9 mouse cellular contexts compared by ENCODE assay signal in the genomic region with DNA sequence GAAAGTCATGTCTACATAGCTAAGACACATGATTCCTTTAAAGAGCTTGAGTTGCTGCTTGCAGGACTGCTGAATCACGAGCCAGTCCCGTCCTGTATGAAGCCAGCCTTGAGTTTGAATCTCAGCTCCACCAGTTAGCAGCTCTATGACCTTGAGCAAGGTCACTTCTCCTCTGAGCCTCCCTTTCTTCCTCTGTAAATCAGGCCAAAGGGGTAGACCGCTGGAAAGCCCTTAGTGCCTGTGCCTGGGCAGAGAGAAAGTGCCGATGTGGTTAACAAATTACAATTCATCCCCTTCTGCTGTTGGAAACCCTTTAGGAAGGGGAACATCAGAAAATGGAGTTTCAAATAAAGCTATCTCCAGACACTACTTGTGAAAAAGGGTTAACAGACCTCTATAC. TPM values are rescaled to one million over a fixed set of nuclear protein-coding genes. Genes with fewer than 3 reads are reported as not detected.
DNase-seq lines count a peak whose midpoint lies in the region; ATAC-seq and TF ChIP-seq lines count a peak whose summit lies in the region.
"Had no signal": no experiment of that assay in that cellular context is flagged by ENCODE, and none has a peak within 500 bp of the region (broad histone marks: within the 10 kb centered on the region; RNA-seq: fewer than 3 reads in every experiment).

No protein-coding gene starts in this region.

- no peak overlapping the region for H3K4me3 ChIP-seq in kidney, postnatal 0 days (replicated peaks; ENCODE audit: low read depth, low read length)
- no peak overlapping the region for H3K4me3 ChIP-seq in embryonic facial prominence, embryonic 15.5 days (replicated peaks)
- H3K4me3 ChIP-seq in hindbrain, embryonic 14.5 days (replicated peaks; ENCODE audit: low read length): peak overlapping the region; percentile 56
- no peak overlapping the region for H3K4me3 ChIP-seq in stomach, embryonic 14.5 days (ENCODE audit: low read depth, low read length)

- H3K27ac ChIP-seq in kidney, postnatal 0 days: no peak overlapping the region
- no peak overlapping the region for H3K27ac ChIP-seq in embryonic facial prominence, embryonic 15.5 days (replicated peaks)
- peak overlapping the region; percentile 82 for H3K27ac ChIP-seq in hindbrain, embryonic 14.5 days
- H3K27ac ChIP-seq in stomach, embryonic 14.5 days (ENCODE audit: low read length): no peak overlapping the region
- H3K27ac ChIP-seq: embryonic facial prominence, embryonic 13.5 days had no signal

- WGBS in kidney, postnatal 0 days: 35% methylated on average over 4 of the region's 4 CpGs
- 48% methylated on average over 4 of the region's 4 CpGs for WGBS in embryonic facial prominence, embryonic 15.5 days
- WGBS in hindbrain, embryonic 14.5 days: 31% methylated on average over 4 of the region's 4 CpGs
- WGBS in stomach, embryonic 14.5 days: 41% methylated on average over 4 of the region's 4 CpGs

- no peaks in the 10 kb centered on the region for H3K36me3 ChIP-seq in kidney, postnatal 0 days (ENCODE audit: insufficient read depth, low read length)
- no peaks in the 10 kb centered on the region for H3K36me3 ChIP-seq in embryonic facial prominence, embryonic 15.5 days
- no peaks in the 10 kb centered on the region; the same call in 1 of the 2 replicates for H3K36me3 ChIP-seq in hindbrain, embryonic 14.5 days (replicated peaks; ENCODE audit: control insufficient read depth, insufficient read depth)
- no peaks in the 10 kb centered on the region for H3K36me3 ChIP-seq in stomach, embryonic 14.5 days (ENCODE audit: control insufficient read depth, insufficient read depth, low read length)
- H3K36me3 ChIP-seq: embryonic facial prominence, embryonic 13.5 days had no signal

- H3K4me2 ChIP-seq in kidney, postnatal 0 days (ENCODE audit: low read length): peak overlapping the region; percentile 43; the same call in 1 of the 2 replicates
- H3K4me2 ChIP-seq in embryonic facial prominence, embryonic 15.5 days (replicated peaks): peak overlapping the region; percentile 44; the same call in 1 of the 2 replicates
- H3K4me2 ChIP-seq in hindbrain, embryonic 14.5 days (replicated peaks): peak overlapping the region; percentile 71
- peak overlapping the region; percentile 42 for H3K4me2 ChIP-seq in stomach, embryonic 14.5 days (replicated peaks; ENCODE audit: low read depth, low read length)

- ATAC-seq in kidney, postnatal 0 days (replicated peaks; ENCODE audit: low FRiP score, low read depth): no peak
- ATAC-seq in embryonic facial prominence, embryonic 15.5 days (ENCODE audit: insufficient number of reproducible peaks, low FRiP score, low TSS enrichment, low read depth): no peak
- ATAC-seq in hindbrain, embryonic 14.5 days (ENCODE audit: low FRiP score): 0 out of 2 replicates have a peak, but pooled peaks have one; percentile 6
- no peak for ATAC-seq in stomach, embryonic 14.5 days (ENCODE audit: insufficient number of reproducible peaks, insufficient read depth, low FRiP score, low read depth)

- no peak for TF ChIP-seq CTCF in kidney, postnatal 0 days (IDR thresholded peaks at IDR 0.05; ENCODE audit: low read depth)

- H3K9ac ChIP-seq in kidney, postnatal 0 days (ENCODE audit: low read depth, low read length): no peak overlapping the region
- H3K9ac ChIP-seq in embryonic facial prominence, embryonic 15.5 days: no peak overlapping the region
- peak overlapping the region; percentile 71 for H3K9ac ChIP-seq in hindbrain, embryonic 14.5 days
- H3K9ac ChIP-seq in stomach, embryonic 14.5 days (replicated peaks; ENCODE audit: low read depth, low read length): no peak overlapping the region
- H3K9ac ChIP-seq: embryonic facial prominence, embryonic 13.5 days had no signal

- 0 out of 2 replicates have a peak, but pooled peaks cover 7% of the 10 kb centered on the region for H3K27me3 ChIP-seq in kidney, postnatal 0 days (ENCODE audit: insufficient read depth, low read length)
- H3K27me3 ChIP-seq in embryonic facial prominence, embryonic 15.5 days: peaks cover 29% of the 10 kb centered on the region
- H3K27me3 ChIP-seq in hindbrain, embryonic 14.5 days (ENCODE audit: control insufficient read depth, insufficient read depth, low read length): no peaks in the 10 kb centered on the region
- H3K27me3 ChIP-seq in stomach, embryonic 14.5 days (ENCODE audit: control insufficient read depth, insufficient read depth, low read length): no peaks in the 10 kb centered on the region

- no peak for DNase-seq in kidney, postnatal 0 days (ENCODE audit: low spot score)
- DNase-seq in kidney, adult 11 months: no peak
- DNase-seq in hindbrain, embryonic 14.5 days (ENCODE audit: low spot score): no peak
- no peak for DNase-seq in frontal cortex, postnatal 36 days (ENCODE audit: low spot score in 2 of 2)
- no peak for DNase-seq in natural killer cell, adult 2 months (ENCODE audit: low spot score in 2 of 2)
- DNase-seq: thymus, postnatal 25 days had no signal

- H3K9me3 ChIP-seq in kidney, postnatal 0 days (replicated peaks; ENCODE audit: low read length): no peaks in the 10 kb centered on the region
- no peaks in the 10 kb centered on the region for H3K9me3 ChIP-seq in embryonic facial prominence, embryonic 15.5 days (replicated peaks)
- no peaks in the 10 kb centered on the region for H3K9me3 ChIP-seq in hindbrain, embryonic 14.5 days (ENCODE audit: control insufficient read depth, low read length)
- no peaks in the 10 kb centered on the region for H3K9me3 ChIP-seq in stomach, embryonic 14.5 days (ENCODE audit: control insufficient read depth, low read depth, low read length)
- H3K9me3 ChIP-seq: embryonic facial prominence, embryonic 13.5 days had no signal

- H3K4me1 ChIP-seq in kidney, postnatal 0 days (replicated peaks; ENCODE audit: insufficient read depth, low read length): peaks cover 6% of the 10 kb centered on the region; the same call in 1 of the 2 replicates
- 0 out of 2 replicates have a peak, but pooled peaks cover 7% of the 10 kb centered on the region for H3K4me1 ChIP-seq in embryonic facial prominence, embryonic 15.5 days
- H3K4me1 ChIP-seq in hindbrain, embryonic 14.5 days (replicated peaks; ENCODE audit: control insufficient read depth, insufficient read depth, low read length): peaks cover 28% of the 10 kb centered on the region
- H3K4me1 ChIP-seq in stomach, embryonic 14.5 days (ENCODE audit: control insufficient read depth, insufficient read depth, low read length): no peaks in the 10 kb centered on the region

RNA-seq across cellular contexts. Expression of a gene that starts 0.5 kb away (rescaled TPM):
- polyA plus RNA-seq in kidney, postnatal 0 days (2015; fragmentation: Nextera tagmentation; extraction: Ambion mirVana): 0.64 and 0.74 TPM in 2 replicates
- polyA plus RNA-seq in embryonic facial prominence, embryonic 15.5 days (2015; fragmentation: Nextera tagmentation; extraction: Ambion mirVana): 3.2 and 3.9 TPM in 2 replicates
- polyA plus RNA-seq in hindbrain, embryonic 14.5 days (2014; fragmentation: Nextera tagmentation; extraction: Ambion mirVana): 121 and 137 TPM in 2 replicates
- 5.3 and 8.4 TPM in 2 replicates for polyA plus RNA-seq in stomach, embryonic 14.5 days (2014; fragmentation: Nextera tagmentation; extraction: Ambion mirVana)

RNA-seq across cellular contexts. Expression of a gene that starts 13.3 kb away (rescaled TPM):
- 74.9 and 78.2 TPM in 2 replicates for polyA plus RNA-seq in kidney, postnatal 0 days (2015; fragmentation: Nextera tagmentation; extraction: Ambion mirVana)
- polyA plus RNA-seq in embryonic facial prominence, embryonic 15.5 days (2015; fragmentation: Nextera tagmentation; extraction: Ambion mirVana): 86.8 and 91.4 TPM in 2 replicates
- 74.8 and 78.9 TPM in 2 replicates for polyA plus RNA-seq in hindbrain, embryonic 14.5 days (2014; fragmentation: Nextera tagmentation; extraction: Ambion mirVana)
- 84.9 and 89.2 TPM in 2 replicates for polyA plus RNA-seq in stomach, embryonic 14.5 days (2014; fragmentation: Nextera tagmentation; extraction: Ambion mirVana)

RNA-seq across cellular contexts. Expression of a gene that starts 34.6 kb away (rescaled TPM):
- 10.3 and 10.4 TPM in 2 replicates for polyA plus RNA-seq in kidney, postnatal 0 days (2015; fragmentation: Nextera tagmentation; extraction: Ambion mirVana)
- polyA plus RNA-seq in embryonic facial prominence, embryonic 15.5 days (2015; fragmentation: Nextera tagmentation; extraction: Ambion mirVana): 11.6 and 12.1 TPM in 2 replicates
- 16.3 and 18.7 TPM in 2 replicates for polyA plus RNA-seq in hindbrain, embryonic 14.5 days (2014; fragmentation: Nextera tagmentation; extraction: Ambion mirVana)
- 8.5 and 11.0 TPM in 2 replicates for polyA plus RNA-seq in stomach, embryonic 14.5 days (2014; fragmentation: Nextera tagmentation; extraction: Ambion mirVana)

RNA-seq across cellular contexts. Expression of a gene that starts 40.0 kb away (rescaled TPM):
- 3.4 and 3.5 TPM in 2 replicates for polyA plus RNA-seq in kidney, postnatal 0 days (2015; fragmentation: Nextera tagmentation; extraction: Ambion mirVana)
- polyA plus RNA-seq in embryonic facial prominence, embryonic 15.5 days (2015; fragmentation: Nextera tagmentation; extraction: Ambion mirVana): 3.7 and 5.0 TPM in 2 replicates
- 0.27 and 0.37 TPM in 2 replicates for polyA plus RNA-seq in hindbrain, embryonic 14.5 days (2014; fragmentation: Nextera tagmentation; extraction: Ambion mirVana)
- polyA plus RNA-seq in stomach, embryonic 14.5 days (2014; fragmentation: Nextera tagmentation; extraction: Ambion mirVana): 6.5 and 6.7 TPM in 2 replicates

RNA-seq across cellular contexts. Expression of a gene that starts 54.3 kb away (rescaled TPM):
- 27.4 and 29.8 TPM in 2 replicates for polyA plus RNA-seq in kidney, postnatal 0 days (2015; fragmentation: Nextera tagmentation; extraction: Ambion mirVana)
- 0.30 and 0.35 TPM in 2 replicates for polyA plus RNA-seq in embryonic facial prominence, embryonic 15.5 days (2015; fragmentation: Nextera tagmentation; extraction: Ambion mirVana)
- 0.26 and 0.29 TPM in 2 replicates for polyA plus RNA-seq in hindbrain, embryonic 14.5 days (2014; fragmentation: Nextera tagmentation; extraction: Ambion mirVana)
- polyA plus RNA-seq in stomach, embryonic 14.5 days (2014; fragmentation: Nextera tagmentation; extraction: Ambion mirVana): not detected in 2 replicates
- polyA plus RNA-seq: embryonic facial prominence, embryonic 13.5 days had no signal

Comparison
In these comparisons a context has a peak if more than half of its experiments do, and no peak if none do; other contexts are left out.
1. RNA of a gene that starts 0.5 kb away (polyA plus RNA-seq): 121 to 137 TPM in hindbrain, embryonic 14.5 days; 5.3 to 8.4 TPM in stomach, embryonic 14.5 days, 3.2 to 3.9 TPM in embryonic facial prominence, embryonic 15.5 days and 0.64 to 0.74 TPM in kidney, postnatal 0 days; every median in the first group is over 10 times any median in the second.
2. Peak in every context shown above with its lines, with median percentiles within 50 percentile points of each other: H3K4me2 ChIP-seq.